Mouse (Mus musculus): Measurements from ENCODE around the gene Myh14.
"Not testable (repeated sequence)": the region's sequence is repeated elsewhere in the genome, so short reads cannot be mapped to it uniquely, and the experiment has no call there.

Gene Myh14

GRCm38 (mm10) chr7:44670803-44671202, at the start of gene Myh14:
Myh14 (minus strand) TSS chr7:44670843.
- peak; percentile 36 for DNase-seq (ENCODE audit: low spot score)

- DNase-seq (ENCODE audit: low spot score): no peak
Observed at GRCm38 (mm10) chr7:44709881-44710280, 39.2 kb upstream of the Myh14 start.

- no peak for DNase-seq (ENCODE audit: low spot score)
Observed at GRCm38 (mm10) chr7:44708574-44708973, 37.9 kb upstream of the Myh14 start, which contains the start of gene Izumo2. Izumo2 (plus strand) TSS chr7:44708742.

GRCm38 (mm10) chr7:44708093-44708492, 37.5 kb upstream of the Myh14 start:
- not testable (repeated sequence) for DNase-seq (ENCODE audit: low spot score)

- DNase-seq (ENCODE audit: low spot score): no peak
Observed at GRCm38 (mm10) chr7:44707169-44707675, 36.6 kb upstream of the Myh14 start.

GRCm38 (mm10) chr7:44706322-44706721, 35.7 kb upstream of the Myh14 start:
- DNase-seq (ENCODE audit: low spot score): no peak

- no peak for DNase-seq (ENCODE audit: low spot score)
Observed at GRCm38 (mm10) chr7:44705086-44705485, 34.4 kb upstream of the Myh14 start.

- no peak for DNase-seq (ENCODE audit: low spot score)
Observed at GRCm38 (mm10) chr7:44704363-44704762, 33.7 kb upstream of the Myh14 start.

- DNase-seq (ENCODE audit: low spot score): no peak
Observed at GRCm38 (mm10) chr7:44702985-44703384, 32.3 kb upstream of the Myh14 start.

- DNase-seq (ENCODE audit: low spot score): no peak
Observed at GRCm38 (mm10) chr7:44701921-44702320, 31.3 kb upstream of the Myh14 start.

- no peak for DNase-seq (ENCODE audit: low spot score)
Observed at GRCm38 (mm10) chr7:44697980-44698379, 27.3 kb upstream of the Myh14 start.

GRCm38 (mm10) chr7:44697191-44697710, 26.6 kb upstream of the Myh14 start:
- no peak for DNase-seq (ENCODE audit: low spot score)

GRCm38 (mm10) chr7:44695223-44695622, 24.6 kb upstream of the Myh14 start:
- no peak for DNase-seq (ENCODE audit: low spot score)

- no peak for DNase-seq (ENCODE audit: low spot score)
Observed at GRCm38 (mm10) chr7:44693427-44694175, 23.0 kb upstream of the Myh14 start.

- DNase-seq (ENCODE audit: low spot score): no peak
Observed at GRCm38 (mm10) chr7:44689331-44689730, 18.7 kb upstream of the Myh14 start.

- no peak for DNase-seq (ENCODE audit: low spot score)
Observed at GRCm38 (mm10) chr7:44688890-44689289, 18.2 kb upstream of the Myh14 start.

GRCm38 (mm10) chr7:44685531-44686402, 15.1 kb upstream of the Myh14 start:
- DNase-seq (ENCODE audit: low spot score): no peak

- no peak for DNase-seq (ENCODE audit: low spot score)
Observed at GRCm38 (mm10) chr7:44683656-44684055, 13.0 kb upstream of the Myh14 start.

- DNase-seq (ENCODE audit: low spot score): no peak
Observed at GRCm38 (mm10) chr7:44676611-44677010, 6.0 kb upstream of the Myh14 start.

- DNase-seq (ENCODE audit: low spot score): no peak
Observed at GRCm38 (mm10) chr7:44676126-44676525, 5.5 kb upstream of the Myh14 start.

GRCm38 (mm10) chr7:44675171-44675570, 4.5 kb upstream of the Myh14 start:
- DNase-seq (ENCODE audit: low spot score): no peak

GRCm38 (mm10) chr7:44674511-44674910, 3.9 kb upstream of the Myh14 start:
- DNase-seq (ENCODE audit: low spot score): no peak

- no peak for DNase-seq (ENCODE audit: low spot score)
Observed at GRCm38 (mm10) chr7:44672193-44672592, 1.6 kb upstream of the Myh14 start.

Data from urinary bladder, postnatal 10 days (tissue).